Mouse (Mus musculus) cerebellum, adult 9-11 months (tissue): ENCODE data around the gene Gk5.
"Not testable (repeated sequence)": the region's sequence is repeated elsewhere in the genome, so short reads cannot be mapped to it uniquely, and the experiment has no call there.

Source experiments
- DNase-seq: peaks from one replicate; pipeline ENCODE4 v3.0.0; 2022

The Gk5 gene

DNA sequence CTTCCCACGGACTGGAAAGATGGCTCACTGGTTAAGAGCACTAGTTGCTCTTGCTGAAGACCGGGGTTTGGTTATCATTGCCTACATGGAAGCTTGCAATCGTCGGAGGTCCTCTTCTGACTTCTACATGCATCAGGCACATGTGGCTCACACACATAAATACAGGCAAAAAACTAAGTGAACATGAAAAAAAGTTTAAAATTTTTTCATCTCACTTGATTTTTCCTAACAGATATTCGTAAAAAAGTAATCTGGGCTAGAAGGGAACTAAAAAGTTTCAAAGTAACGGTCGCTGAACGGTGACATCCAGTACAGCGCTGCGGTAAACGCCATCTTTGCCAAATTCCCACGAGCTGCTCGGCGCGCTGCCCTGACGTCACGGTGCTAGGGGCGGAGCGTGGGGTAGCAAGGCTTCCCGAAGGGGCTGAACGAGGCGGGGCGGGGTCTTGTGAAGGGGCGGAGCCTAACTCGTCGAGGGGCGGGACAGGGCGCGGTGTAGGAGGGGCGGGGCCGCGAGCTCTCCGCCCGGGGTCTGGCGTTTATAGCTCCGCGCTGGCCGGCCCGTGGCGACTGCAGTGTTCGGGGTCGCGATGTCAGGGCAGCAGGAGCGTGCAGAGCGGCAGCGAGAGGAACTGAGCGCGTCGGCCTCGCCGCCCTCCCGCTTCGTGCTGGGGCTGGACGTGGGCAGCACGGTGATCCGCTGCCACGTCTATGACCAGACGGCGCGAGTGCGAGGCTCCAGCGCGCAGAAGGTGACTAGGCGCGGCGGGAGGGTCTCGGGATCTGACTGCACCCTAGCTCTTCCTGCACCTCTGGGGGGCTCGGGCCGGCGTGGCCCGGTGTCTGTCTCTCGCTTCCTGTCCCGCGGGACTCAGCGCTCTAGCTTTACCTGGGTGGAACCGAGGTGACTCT is at the start of gene Gk5:
TSS of gene Gk5 (plus strand) at position 502 of the 912 bp plus-strand sequence.
- peak; percentile 83 for DNase-seq

DNA sequence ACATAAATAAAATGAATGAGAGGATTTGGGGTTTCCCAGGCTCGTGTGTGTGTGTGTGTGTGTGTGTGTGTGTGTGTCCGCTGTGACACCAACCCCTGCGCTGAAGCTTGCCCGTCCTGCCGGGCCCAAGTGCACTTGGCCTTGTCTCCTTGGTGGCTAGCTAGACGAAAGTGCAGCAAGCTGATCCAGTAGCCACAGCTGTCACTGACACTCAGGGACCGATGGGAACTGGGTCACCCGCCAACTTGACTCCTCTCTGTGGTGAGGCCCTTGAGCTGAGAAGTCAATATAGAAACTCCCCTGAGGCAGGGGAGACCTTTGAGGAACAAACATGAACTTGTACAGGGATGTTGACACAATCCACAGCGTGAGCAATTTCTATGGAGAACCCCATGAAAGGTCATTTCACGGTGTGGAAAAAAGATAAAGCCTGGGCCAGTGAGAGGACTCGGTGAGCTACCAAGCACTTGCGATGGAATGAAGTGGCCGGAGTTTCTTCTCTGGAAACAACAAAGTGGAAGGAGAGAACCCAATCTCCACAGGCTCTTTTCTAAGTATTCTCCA is 40.3 kb upstream of the Gk5 start:
- DNase-seq = no peak

DNA sequence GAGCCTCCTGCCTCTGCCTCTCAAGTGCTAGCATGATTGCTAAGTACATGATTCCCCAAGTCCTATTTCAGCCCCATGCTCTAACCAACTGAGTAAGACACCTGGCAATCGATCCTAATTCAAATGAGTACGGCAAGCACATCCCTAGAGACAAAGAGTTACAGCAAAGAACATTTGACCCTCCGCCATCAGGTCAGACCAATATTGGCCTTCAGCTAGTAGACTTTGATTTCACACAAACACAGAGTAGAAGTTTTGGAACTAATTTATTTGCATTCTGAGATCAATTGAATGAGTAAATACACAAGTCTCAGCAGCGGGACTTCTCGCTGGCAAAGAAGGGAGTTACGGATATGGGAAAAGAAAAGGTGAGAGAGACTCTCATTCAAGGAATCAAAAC is 33.9 kb upstream of the Gk5 start:
- no peak for DNase-seq

DNA sequence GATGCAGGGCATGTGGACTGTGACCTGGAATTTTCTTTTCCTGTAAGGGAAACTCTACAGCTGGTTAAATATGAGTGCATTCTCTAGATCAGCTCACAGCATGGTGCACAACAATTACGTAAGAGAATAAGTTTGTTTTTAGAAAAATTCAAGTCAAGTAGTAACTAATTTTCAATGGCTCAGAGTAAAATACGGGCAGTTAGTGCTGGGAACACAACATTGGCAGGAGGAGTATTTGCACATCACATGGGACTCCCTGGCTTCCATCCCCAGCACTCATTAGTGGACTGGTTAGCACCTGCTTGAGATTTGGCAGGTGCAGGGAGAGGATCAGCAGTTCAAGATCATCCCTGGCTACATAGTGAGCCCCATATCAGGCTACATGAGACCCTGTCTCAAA is 31.5 kb upstream of the Gk5 start:
- DNase-seq = no peak

DNA sequence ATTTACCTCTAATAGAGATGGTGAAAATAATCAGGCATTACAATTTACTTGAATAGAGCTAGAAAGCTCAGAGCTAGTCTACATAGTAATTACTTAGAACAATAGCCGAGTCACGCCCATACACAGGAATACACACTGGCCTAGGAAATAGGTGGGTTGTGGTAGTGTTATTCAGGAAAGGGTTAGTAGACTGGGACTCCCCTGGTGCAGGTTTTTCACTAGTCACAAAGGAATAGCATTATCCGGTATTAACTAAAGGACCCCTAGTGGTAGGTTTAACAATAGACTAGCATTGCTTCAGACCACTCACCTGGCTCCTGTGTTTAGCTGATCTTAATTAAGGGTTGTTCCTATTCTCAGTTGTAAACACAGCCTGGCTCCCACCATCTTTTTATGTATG is 30.7 kb upstream of the Gk5 start:
- not testable (repeated sequence) for DNase-seq

DNA sequence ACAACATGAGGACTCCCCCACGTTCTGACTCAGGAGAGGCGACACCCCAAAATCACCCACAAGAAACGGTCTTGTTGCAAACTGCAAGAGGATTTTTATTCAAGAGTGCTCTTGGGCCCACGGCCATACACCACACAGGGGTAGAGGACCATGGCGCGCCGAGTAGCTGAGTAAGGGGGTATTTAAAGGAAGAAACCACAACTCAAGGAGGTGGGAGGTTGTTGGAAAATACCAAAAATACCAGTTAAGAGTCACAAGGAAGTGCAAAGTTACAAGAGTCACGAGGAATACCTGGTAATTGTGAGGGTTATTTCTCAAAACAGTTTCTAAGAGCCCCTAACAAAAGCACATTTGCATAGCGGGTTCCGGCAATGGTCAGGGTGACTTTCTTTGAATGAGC is 26.5 kb upstream of the Gk5 start:
- DNase-seq = not testable (repeated sequence)

DNA sequence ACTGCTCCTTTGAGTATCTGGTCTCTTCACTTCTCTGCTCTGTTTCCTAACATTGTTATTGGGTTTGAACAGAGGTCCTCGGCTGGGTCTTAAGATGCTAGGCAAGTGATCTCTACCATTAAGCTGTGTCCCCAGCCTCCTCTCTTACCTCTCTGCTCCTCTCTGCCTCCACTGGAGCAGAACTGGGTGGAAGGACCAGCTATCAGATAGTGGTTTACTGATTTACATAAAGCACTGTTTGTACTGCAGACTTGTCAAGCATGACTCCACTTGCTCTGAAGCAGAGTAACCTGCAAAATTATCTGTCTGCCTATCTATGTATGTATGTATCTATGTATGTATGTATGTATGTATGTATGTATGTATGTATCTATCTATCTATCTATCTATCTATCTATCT is 25.9 kb upstream of the Gk5 start:
- no peak for DNase-seq

DNA sequence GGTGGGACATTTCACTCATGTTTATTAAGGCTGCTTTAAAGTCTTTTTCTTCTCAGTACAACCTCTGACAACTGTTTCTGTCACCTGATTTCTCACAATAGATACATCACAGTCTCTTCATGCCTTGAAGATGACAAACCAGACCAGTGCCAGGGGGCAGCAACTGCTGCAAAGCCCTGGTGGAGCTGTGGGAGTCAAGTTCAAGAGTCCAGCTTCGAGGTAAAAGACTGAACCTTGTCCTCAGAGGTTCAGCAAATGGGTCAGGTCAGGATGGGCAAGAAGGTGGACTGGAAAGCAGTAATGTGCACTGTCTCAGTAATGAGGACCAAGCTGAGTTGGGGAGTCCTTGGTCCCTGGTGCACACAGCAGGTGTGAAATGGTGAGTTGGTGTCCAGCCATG is 24.8 kb upstream of the Gk5 start:
- no peak for DNase-seq

DNA sequence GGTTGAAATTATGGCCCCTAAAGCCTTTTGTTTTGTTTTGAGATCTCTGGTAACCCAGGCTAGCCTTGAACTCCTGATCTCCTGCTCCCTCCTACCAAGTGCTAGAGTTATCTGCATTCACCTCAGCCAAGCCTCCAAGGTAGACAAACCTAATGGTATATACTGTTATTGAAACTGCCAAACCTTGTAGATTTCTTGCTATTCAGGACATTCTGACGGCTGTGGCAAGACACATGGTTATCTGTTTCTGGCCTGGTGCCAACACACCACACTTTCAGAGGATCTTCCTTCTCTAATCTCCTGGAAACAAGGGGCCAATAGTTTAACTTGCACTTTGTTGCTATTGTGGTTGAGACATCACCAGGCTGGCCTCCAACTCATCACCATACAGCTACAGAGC is 24.0 kb upstream of the Gk5 start:
- no peak for DNase-seq

DNA sequence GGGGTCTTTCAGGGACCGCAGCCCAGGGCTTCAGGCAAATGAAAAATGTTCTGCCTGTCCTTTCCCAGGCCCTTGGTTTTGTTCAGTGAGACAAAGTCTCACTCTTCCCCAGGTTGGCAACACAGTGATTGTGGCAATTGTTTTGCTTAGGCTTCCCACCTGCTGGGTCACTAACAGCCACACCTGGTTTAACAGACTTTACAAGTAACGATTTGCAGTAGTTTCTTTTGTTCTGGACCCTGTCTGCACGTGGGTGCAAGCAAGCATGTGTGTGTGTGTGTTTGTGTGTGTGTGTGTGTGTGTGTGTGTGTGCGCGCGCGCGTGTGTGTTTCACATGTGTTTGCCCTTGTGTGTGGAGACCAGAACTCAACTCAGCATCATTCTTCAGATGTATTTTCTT is 16.3 kb upstream of the Gk5 start:
- DNase-seq = no peak

DNA sequence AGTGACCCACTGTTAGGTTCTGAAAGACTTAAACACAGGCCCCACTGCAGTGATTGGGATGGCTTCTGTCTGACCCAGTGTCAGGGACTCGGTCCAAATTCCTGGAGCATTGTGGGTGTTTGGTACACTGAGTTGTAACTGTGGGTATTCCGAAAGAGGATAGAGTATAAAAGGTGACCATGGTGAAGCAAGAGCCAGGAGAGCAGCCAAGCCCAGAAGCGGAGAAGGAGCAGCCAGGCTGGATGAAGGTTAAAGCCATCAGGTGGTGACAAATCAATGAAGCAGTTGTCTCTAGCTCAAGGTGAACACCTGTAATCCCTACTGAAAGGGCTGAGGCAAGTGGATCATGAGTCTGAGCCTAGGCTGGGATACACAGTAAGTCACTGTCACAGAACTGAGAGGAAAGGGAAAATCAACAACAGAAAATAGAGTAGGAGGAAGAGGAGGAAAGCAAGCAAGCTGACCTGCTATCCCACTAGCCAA is 6.2 kb upstream of the Gk5 start:
- no peak for DNase-seq

DNA sequence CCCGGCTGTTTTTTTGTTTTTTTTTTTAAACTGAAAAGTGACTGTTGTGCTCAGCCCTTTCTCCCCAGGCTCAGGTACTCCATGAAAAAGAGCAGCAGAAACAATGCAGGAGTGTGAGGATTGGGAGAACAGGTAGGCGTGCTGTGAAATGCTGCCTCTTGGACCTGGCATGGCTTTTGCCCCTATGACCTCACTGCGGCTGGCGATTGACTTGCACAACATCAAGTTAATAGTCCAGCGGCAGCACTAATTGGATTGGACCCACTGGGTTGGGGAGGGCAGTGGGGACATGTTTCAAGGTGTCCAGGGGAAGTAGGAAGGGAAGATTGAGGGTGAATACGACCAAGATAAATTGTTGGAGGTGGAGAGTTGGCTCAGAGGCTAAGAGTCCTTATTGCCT is 2.4 kb upstream of the Gk5 start:
- no peak for DNase-seq

DNA sequence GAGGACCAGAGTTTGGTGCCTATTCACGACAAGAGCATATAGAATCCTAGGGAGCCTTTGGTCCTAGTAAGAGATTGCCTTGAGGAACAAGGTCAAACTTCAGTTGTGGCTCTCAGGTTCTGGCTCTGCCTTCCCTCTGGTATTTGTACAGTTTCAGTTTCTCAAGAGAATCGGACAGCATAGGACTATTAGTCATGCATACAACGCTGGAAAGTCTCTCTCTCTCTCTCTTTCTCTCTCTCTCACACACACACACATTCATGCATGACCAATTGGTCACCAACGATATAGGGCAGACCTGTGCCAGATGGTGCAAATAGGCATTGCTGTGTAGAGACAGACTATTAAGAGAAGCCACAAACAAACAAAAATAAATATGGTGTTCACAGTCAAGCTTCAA is 946 bp upstream of the Gk5 start:
- no peak for DNase-seq

DNA sequence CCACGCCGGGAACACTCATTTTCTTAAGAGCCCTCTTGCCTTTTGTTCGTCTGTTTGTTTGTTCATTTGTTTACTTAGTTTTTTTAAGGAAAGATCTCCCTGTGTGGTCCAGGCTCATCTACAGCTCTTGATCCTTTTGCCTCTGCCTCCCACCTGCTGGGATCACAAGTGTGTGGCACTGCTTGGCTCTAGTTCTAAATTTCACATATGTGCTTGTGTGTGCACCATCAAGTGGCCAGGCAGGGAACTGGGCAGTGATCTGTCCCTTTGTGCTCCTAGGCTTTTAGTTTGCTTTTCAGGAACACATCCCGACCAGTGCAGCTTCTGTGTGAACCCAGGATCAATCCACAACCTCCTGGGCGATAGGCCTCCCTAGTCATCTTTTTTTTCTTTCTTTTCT is 8.8 kb downstream of the Gk5 start:
- no peak for DNase-seq

DNA sequence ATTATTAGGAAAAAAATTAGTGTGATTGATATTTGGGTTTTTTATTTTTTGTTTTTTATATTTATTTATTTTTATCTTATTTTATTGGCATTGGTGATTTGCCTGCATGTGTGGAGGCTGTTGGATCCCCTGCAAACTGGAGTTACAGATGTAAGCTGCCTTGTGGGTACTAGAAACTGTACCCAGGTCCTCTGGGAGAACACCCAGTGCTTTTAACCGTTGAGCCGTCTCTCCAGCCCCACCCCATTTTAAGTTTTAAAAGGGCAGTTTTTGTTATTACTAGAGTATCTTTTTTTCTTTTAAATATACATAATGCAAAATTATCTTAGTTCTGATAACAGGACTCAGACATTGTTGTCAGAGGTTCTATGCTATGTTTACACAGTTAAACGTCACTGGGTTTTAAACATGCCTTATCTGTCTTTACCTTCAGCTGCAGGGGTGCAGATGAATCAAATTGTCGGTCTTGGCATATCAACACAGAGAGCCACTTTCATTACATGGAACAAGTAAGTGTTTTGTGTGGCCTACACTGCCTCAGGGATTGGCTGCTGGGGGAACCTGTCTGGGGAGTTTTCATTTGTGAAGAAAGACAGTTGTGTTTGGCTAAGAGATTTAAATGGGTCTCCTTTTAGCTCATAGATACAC is 13.9 kb downstream of the Gk5 start:
- DNase-seq = no peak

DNA sequence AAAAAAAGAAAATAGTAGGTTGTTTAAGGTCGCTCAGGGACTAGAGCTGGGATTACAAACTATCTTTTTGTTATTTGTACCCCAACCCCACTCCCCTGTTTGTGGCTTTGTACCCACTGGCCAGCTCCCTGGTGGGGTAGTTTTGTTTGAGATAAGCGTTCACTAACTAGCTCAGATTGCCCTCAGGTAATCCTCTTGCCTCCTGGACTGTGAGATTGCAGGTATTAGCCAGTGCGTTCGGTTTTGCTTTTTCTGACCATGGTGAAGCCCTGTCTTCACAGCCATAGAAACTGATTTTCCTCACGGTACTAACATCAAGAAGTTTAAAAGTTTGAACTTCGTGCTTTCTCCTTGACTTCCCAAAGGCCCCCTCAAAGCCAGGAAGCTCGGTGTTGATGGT is 15.3 kb downstream of the Gk5 start:
- no peak for DNase-seq

DNA sequence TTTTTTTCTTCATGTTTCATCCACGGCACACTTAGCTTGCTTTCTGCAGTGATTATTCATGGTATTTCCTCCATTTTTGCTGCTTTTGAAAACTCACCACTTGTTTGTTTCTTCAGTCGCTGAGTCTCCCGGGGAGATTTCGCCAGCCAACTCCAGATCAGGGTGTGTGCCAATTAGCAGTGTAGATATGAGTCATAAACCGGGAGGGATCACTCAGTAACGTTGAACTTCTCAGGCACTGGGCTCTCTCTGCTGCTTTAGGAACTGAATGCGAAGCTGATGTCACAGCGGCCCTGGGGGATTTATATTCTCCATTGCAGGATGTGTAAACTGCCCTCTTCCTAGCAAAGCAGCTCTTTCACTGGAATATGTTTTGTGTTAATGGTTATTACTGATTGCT is 15.8 kb downstream of the Gk5 start:
- DNase-seq = no peak

DNA sequence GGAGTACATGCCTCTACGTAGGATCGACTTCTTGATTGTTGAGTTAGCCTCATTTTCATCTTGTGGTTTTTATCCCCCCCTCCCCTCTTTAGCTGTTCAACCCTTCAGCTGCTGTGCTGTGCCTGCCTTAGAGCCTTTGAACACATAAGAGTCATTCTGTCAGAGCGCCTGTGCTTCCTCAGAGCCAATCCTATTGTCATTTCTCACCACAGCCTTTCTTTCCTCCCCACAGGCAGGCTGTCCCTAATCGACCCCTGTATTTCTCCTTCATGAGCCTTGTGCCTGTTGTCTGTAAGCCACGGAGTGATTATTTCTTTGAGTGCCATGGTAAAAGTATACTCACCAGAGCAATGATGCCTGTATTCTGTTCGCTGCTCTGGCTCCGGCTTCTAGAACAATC is 16.3 kb downstream of the Gk5 start:
- DNase-seq = no peak

DNA sequence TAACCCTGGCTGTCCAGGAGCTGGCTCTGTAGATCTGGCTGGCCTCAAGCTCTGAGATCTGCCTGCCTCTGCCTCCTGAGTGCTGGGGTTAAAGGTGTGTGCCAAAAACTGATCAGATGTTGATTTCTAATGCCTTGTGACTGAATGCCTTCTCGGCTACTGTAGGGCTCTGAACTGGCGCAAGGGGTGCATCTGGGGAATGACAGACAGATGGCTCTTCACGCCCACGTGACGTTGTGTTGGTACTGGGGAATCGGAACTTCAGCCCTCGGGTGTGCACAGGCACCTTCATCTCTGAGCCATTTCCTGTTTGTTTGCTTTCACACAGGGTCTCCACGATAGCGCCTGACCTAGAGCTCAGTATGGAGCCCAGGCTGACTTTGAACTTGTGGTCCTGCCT is 19.8 kb downstream of the Gk5 start:
- no peak for DNase-seq

DNA sequence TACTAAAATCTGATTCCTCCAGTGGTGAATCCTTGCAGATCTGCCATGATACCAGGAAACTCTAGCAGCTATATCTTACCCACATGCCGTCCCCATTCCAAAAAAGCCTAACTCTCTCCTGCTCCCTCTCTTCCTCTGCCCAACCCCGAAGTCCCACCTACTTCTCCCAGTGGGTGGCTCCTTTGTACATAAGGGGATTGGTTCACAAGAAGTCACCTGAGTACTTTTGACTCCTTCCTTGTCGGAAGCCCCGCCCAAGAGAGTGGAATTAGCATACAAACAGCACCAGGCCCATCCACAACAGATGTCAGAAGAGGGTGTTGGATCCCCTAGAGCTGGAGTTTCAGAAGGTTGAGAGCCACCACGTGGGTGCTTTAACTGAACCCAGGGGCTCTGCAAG is 20.7 kb downstream of the Gk5 start:
- DNase-seq = no peak

DNA sequence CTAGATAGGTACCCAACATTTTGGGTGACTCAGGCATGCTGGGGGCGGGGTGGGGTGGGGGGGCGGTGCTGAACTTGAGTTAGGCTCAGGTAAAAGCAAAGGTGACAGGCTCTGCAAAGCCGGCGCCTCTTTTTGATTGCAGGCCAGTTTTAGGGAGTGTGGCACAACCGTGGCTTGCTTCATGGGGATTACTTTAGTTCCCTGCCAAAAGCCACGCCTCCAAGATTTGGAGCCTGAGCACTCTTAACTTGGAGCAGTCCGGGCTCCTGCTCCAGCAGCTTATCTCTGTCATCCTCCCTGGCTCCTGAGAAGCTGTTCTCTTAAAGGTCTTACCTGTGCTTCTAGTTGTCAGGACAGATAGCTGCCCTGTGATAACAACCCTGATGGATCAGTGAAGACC is 21.8 kb downstream of the Gk5 start:
- DNase-seq = no peak

DNA sequence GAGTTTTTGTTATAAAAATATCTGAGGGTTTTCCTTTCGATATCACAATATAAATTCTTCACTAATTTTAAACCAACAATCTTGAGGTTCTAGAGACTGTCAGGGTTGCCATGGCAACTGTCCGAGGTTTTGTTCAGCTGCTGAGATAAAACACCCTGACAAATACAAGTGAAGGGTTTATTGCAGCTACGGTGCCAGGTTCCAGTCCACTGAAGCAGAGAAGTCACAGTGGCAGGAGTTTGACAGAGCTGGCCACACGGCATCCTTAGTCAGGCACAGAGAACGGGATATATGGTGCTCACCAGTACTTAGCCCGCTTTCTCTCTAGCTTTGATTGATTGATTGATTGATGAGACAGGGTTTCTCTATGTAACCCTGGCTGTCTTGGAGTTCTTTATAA is 23.3 kb downstream of the Gk5 start:
- DNase-seq = no peak

DNA sequence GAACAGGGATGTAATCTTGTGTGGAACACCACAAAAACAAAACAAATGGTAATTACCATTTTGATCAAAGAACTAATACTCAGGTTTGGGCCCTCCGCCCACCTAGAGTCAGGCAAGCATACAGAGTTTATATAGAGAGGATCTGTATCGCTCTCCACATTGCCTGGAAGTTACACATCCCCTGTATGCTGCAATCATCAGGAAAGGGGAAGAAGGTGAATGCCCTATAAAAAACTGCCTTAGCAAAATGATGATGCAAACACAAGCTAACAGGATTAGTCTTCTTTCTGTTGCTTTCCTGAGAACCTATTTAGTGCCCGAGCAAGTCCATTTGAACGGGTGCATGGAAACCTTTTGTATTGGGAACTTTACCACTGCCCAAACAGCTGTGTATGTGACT is 24.5 kb downstream of the Gk5 start:
- DNase-seq = no peak

DNA sequence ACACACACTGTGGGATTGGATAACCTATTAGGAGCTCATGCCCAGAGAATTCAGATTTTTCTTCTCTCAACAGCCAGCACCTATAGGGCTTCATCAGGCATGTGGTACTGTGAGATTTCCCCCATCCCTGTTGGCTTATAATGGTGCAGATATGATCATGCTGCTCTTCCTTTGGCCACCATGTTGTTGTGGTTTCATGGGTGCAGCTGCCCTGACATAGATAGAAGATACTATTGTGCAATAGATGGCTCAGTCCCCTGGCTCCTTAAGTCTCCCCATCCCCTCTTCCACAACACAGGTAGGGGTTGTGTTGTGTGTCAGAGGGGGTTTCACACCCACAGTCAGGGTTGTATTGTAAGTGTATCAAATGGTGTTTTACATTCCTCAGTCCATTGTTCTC is 25.7 kb downstream of the Gk5 start:
- no peak for DNase-seq
